Mouse (Mus musculus) hindbrain, embryonic 12.5 days (tissue): ENCODE results near the gene Gnptab. TPM values are rescaled to one million over a fixed set of nuclear protein-coding genes. Genes with fewer than 3 reads are reported as not detected.

Source experiments
- ATAC-seq: fragments of 200-750 bp; cut with Nextera tagmentation; 2 replicates; pipeline ENCODE4 v1.8.0; 2017; ENCODE audit warnings: moderate TSS enrichment; ENCODE audit not compliant: low FRiP score
- H3K27ac ChIP-seq: fragments of 300-500 bp; sonication (generic); 2 replicates; pipeline ENCODE4 v1.5.1; 2016; ENCODE audit warnings: mild to moderate bottlenecking
- H3K27me3 ChIP-seq: fragments of 300-500 bp; sonication (generic); 2 replicates; pipeline ENCODE4 v1.6.1; 2016; ENCODE audit warnings: mild to moderate bottlenecking
- H3K36me3 ChIP-seq: fragments of 300-500 bp; sonication (generic); 2 replicates; pipeline ENCODE4 v1.6.1; 2016; ENCODE audit warnings: mild to moderate bottlenecking
- H3K4me1 ChIP-seq: fragments of 300-500 bp; sonication (generic); 2 replicates; pipeline ENCODE4 v1.6.1; 2016
- H3K4me2 ChIP-seq: fragments of 300-500 bp; sonication (generic); replicated peaks from 2 replicates; pipeline ENCODE4 v1.6.1; 2016; ENCODE audit warnings: mild to moderate bottlenecking
- H3K4me3 ChIP-seq: fragments of 300-500 bp; sonication (generic); 2 replicates; pipeline ENCODE4 v1.5.1; 2016; ENCODE audit warnings: mild to moderate bottlenecking
- H3K9ac ChIP-seq: fragments of 300-500 bp; sonication (generic); 2 replicates; pipeline ENCODE4 v1.6.1; 2016; ENCODE audit warnings: mild to moderate bottlenecking, moderate library complexity
- H3K9me3 ChIP-seq: fragments of 300-500 bp; sonication (generic); replicated peaks from 2 replicates; pipeline ENCODE4 v1.6.1; 2016; ENCODE audit warnings: mild to moderate bottlenecking
- WGBS: fragments of 180-500 bp; shearing (Covaris S2); methylation state at CpG from one replicate; pipeline ENCODE4 v1.1.7; 2016; 5-methylcytosine and 5-hydroxymethylcytosine counted together
- polyA plus RNA-seq: library from polyadenylated mRNA; unstranded; fragments of >200 nt; fragmentation: Nextera tagmentation; extraction: Ambion mirVana; gene quantifications from 2 replicates; pipeline ENCODE4 v1.2.1, GENCODE M21; 2016

Gene Gnptab
- polyA plus RNA-seq, 1 experiment from 2014 or later, result 18.3 TPM

DNA sequence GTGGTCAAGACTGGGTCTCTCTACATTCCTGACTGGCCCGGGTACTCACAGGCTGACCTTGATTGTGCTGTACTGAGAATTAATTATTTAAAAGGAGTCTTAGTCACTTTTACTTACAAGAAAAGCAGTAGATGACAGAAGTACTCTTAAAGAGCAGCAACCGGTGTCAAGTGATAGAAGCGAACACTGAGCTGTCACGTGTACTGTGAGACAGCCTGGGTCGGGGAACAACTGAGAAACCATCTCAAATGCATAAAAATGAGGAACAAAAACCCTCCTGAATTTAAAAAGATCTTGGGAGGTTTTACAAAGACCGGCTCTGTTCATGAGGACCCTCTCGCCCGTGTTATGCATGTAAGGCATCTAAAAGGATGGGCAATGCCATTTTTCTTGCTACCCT is 113.7 kb downstream of the Gnptab start:
- Histone ChIP-seq H3K36me3 (no peaks in the 10 kb centered on the region), H3K4me3 (no peak overlapping the region), H3K9ac (no peak overlapping the region), H3K4me1 (peaks cover 3% of the 10 kb centered on the region; the same call in 1 of the 2 replicates), H3K27ac (no peak overlapping the region), H3K4me2 (no peak overlapping the region), H3K9me3 (no peaks in the 10 kb centered on the region), H3K27me3 (no peaks in the 10 kb centered on the region)
- 76% methylated on average over 8 of the region's 8 CpGs for whole genome bisulfite sequencing
- no peak for ATAC-seq

DNA sequence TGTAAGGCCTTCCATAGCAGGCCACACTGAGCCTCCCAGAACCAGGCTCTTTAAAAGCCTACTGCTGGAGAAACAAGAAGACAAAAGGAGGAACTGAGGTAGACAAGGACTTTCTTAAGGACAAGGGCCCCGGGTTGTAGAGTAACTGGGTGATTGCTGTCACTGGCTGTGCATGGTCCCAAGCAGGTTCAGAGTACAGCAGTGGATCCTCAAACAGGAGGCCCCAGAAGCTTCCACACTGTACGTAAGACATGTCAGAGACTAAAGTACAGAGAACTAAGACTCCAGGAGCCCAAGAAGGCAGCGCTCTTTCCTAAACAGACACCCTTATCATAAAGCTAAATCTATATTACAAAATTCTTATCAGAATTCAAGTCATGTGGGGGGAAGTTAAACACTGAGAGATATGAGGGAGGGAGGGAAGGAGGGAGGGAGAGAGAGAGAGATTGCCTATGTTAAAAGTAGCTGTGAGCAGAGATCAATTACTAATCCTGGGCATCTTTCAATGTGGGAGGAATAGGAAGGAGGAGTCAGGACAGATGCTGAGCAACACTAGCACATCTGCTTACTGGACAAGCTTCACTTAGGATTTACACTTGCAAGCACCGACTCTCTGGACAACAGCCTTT is 116.1 kb downstream of the Gnptab start:
- no peak overlapping the region for H3K27ac ChIP-seq
- peaks cover 3% of the 10 kb centered on the region; the same call in 1 of the 2 replicates for H3K4me1 ChIP-seq
- no peak overlapping the region for H3K4me3 ChIP-seq
- no peaks in the 10 kb centered on the region for H3K9me3 ChIP-seq
- 77% methylated on average over 4 of the region's 4 CpGs for WGBS
- H3K4me2 ChIP-seq, result no peak overlapping the region
- H3K27me3 ChIP-seq, result no peaks in the 10 kb centered on the region
- H3K36me3 ChIP-seq, result no peaks in the 10 kb centered on the region
- no peak overlapping the region for H3K9ac ChIP-seq
- no peak for ATAC-seq

Other genes with a start within 250 kb of the Gnptab start
- 9.5 and 10.5 TPM in 2 replicates for gene Parpbp, start 232.2 kb upstream of the Gnptab start, polyA plus RNA-seq
- 58.2 and 63.2 TPM in 2 replicates for gene Nup37, start 232.1 kb upstream of the Gnptab start, polyA plus RNA-seq
- gene Washc3, start 178.0 kb upstream of the Gnptab start, polyA plus RNA-seq, result 43.3 and 45.8 TPM in 2 replicates
- 0.58 and 0.82 TPM in 2 replicates for gene Dram1, start 52 bp upstream of the Gnptab start, polyA plus RNA-seq
- 0.46 TPM in 1 of 2 replicates, not detected in the other for gene Sycp3, start 80.4 kb downstream of the Gnptab start, polyA plus RNA-seq
- gene Chpt1, start 124.9 kb downstream of the Gnptab start, polyA plus RNA-seq, result 23.7 and 25.0 TPM in 2 replicates
- 12.1 and 16.9 TPM in 2 replicates for gene Mybpc1, start 226.0 kb downstream of the Gnptab start, polyA plus RNA-seq